Mouse (Mus musculus) brain, embryonic 14.5 days (tissue): Measurements from ENCODE around the gene Pygl.

ENCODE experiments used
- CTCF ChIP-seq: fragments of 200-500 bp; IDR thresholded peaks from 2 replicates; pipeline ENCODE4 v1.5.1; 2012; ENCODE audit warnings: inconsistent platforms, mild to moderate bottlenecking, moderate library complexity, borderline replicate concordance; ENCODE audit not compliant: insufficient read depth, insufficient read length; ENCODE audit errors: extremely low read depth
- POLR2A ChIP-seq: fragments of 200-500 bp; IDR thresholded peaks from 2 replicates; pipeline ENCODE4 v1.6.1; 2012; ENCODE audit warnings: mild to moderate bottlenecking, inconsistent platforms, borderline replicate concordance; ENCODE audit not compliant: poor library complexity, insufficient read depth, insufficient read length, severe bottlenecking; ENCODE audit errors: extremely low read depth

GRCm38 (mm10) chr12:70204433-70204832 lies 26.9 kb downstream of the Pygl start:
- TF ChIP-seq CTCF (no peak), POLR2A (no peak)
